Mouse (Mus musculus) gastrocnemius, postnatal 36 days (tissue): Measurements from ENCODE around the gene Pxdn. TPM values are rescaled to one million over a fixed set of nuclear protein-coding genes. Genes with fewer than 3 reads are reported as not detected.

Experiments used
- DNase-seq, 2 experiments: peaks; one replicate each; pipeline ENCODE4 v3.0.0; 2022
- intact Hi-C: fragments of 180-260 bp; cut with DNase I; formaldehyde crosslinking; loops from one replicate; pipeline ENCODE4 v1.15.1; 2025
- total RNA-seq, 2 experiments: library from RNA; stranded (reverse); gene quantifications; 2 replicates each; pipeline ENCODE4 v1.2.3; 2021

The Pxdn gene
- total RNA-seq, 2 experiments from 2014 or later = 12.7 to 12.9 TPM

- intact Hi-C loops = no loop called here
- no peak for DNase-seq
These were observed 78.1 kb downstream of the Pxdn start for GRCm38 (mm10) chr12:30015501-30015900.

- intact Hi-C loops = no loop called here
- no peak for DNase-seq
These were observed 79.7 kb downstream of the Pxdn start for GRCm38 (mm10) chr12:30017131-30017530.

GRCm38 (mm10) chr12:30020447-30020846 lies 83.0 kb downstream of the Pxdn start:
- intact Hi-C loops = no loop called here

GRCm38 (mm10) chr12:30023491-30023890 lies 86.1 kb downstream of the Pxdn start:
- intact Hi-C loops = no loop called here

More at GRCm38 (mm10) chr12:30020447-30020846, 83.0 kb downstream of the Pxdn start:
- DNase-seq = no peak

GRCm38 (mm10) chr12:30024264-30024825 lies 86.9 kb downstream of the Pxdn start:
- intact Hi-C loops = no loop called here
- no peak for DNase-seq

More at GRCm38 (mm10) chr12:30023491-30023890, 86.1 kb downstream of the Pxdn start:
- no peak for DNase-seq

- no peak for DNase-seq
- intact Hi-C loops = no loop called here
These were observed 90.4 kb downstream of the Pxdn start for GRCm38 (mm10) chr12:30027721-30028340.

GRCm38 (mm10) chr12:30029111-30029510 lies 91.7 kb downstream of the Pxdn start:
- intact Hi-C loops = no loop called here
- DNase-seq = no peak

- DNase-seq = no peak
- intact Hi-C loops = no loop called here
These were observed 93.2 kb downstream of the Pxdn start for GRCm38 (mm10) chr12:30030571-30030970.

GRCm38 (mm10) chr12:30034681-30035080 lies 97.3 kb downstream of the Pxdn start:
- intact Hi-C loops = no loop called here
- no peak for DNase-seq

GRCm38 (mm10) chr12:30035406-30035805 lies 98.0 kb downstream of the Pxdn start:
- intact Hi-C loops = no loop called here
- peak in 1 of 2 experiments; percentile 23 for DNase-seq

- intact Hi-C loops = no loop called here
- no peak for DNase-seq
These were observed 98.6 kb downstream of the Pxdn start for GRCm38 (mm10) chr12:30035841-30036568.

- no peak for DNase-seq
These were observed 99.2 kb downstream of the Pxdn start for GRCm38 (mm10) chr12:30036569-30037055.

GRCm38 (mm10) chr12:30039565-30039964 lies 102.2 kb downstream of the Pxdn start:
- intact Hi-C loops = no loop called here
- DNase-seq = peak in 1 of 2 experiments; percentile 37

More at GRCm38 (mm10) chr12:30036569-30037055, 99.2 kb downstream of the Pxdn start:
- intact Hi-C loops = no loop called here

GRCm38 (mm10) chr12:30040150-30040549 lies 102.7 kb downstream of the Pxdn start:
- intact Hi-C loops = loop anchor here (1.0 to 10.0 kb wide), 2 partner anchors 113 to 165 kb away; no protein-coding TSS in a partner anchor
- DNase-seq = peak in 1 of 2 experiments; percentile 9

- intact Hi-C loops = loop anchor here (10.0 kb wide), 1 partner anchor 156 kb away; no protein-coding TSS in a partner anchor
These were observed 111.4 kb downstream of the Pxdn start for GRCm38 (mm10) chr12:30048848-30049247.

GRCm38 (mm10) chr12:30049818-30050217 lies 112.4 kb downstream of the Pxdn start:
- DNase-seq = no peak
- intact Hi-C loops = loop anchor here (2.0 to 10.0 kb wide), 3 partner anchors 155 to 527 kb away; no protein-coding TSS in a partner anchor

More at GRCm38 (mm10) chr12:30048848-30049247, 111.4 kb downstream of the Pxdn start:
- DNase-seq = no peak

GRCm38 (mm10) chr12:30050235-30050634 lies 112.8 kb downstream of the Pxdn start:
- DNase-seq = no peak
- intact Hi-C loops = loop anchor here (2.0 to 5.0 kb wide), 2 partner anchors 321 to 527 kb away; no protein-coding TSS in a partner anchor

- no peak for DNase-seq
- intact Hi-C loops = loop anchor here (5.0 kb wide), 1 partner anchor 522 kb away; no protein-coding TSS in a partner anchor
These were observed 117.5 kb downstream of the Pxdn start for GRCm38 (mm10) chr12:30054761-30055540.

- intact Hi-C loops = no loop called here
- no peak for DNase-seq
These were observed 120.6 kb downstream of the Pxdn start for GRCm38 (mm10) chr12:30058044-30058443.

- no peak for DNase-seq
- intact Hi-C loops = no loop called here
These were observed 124.2 kb downstream of the Pxdn start for GRCm38 (mm10) chr12:30061503-30062117.
